Comparison of ENCODE assay signal across 19 mouse cellular contexts in genomic region chr16:8535411-8535810, GRCm38 (mm10). TPM values are rescaled to one million over a fixed set of nuclear protein-coding genes. Genes with fewer than 3 reads are reported as not detected.
DNase-seq lines count a peak whose midpoint lies in the region; ATAC-seq and TF ChIP-seq lines count a peak whose summit lies in the region.
"Had no signal": no experiment of that assay in that cellular context is flagged by ENCODE, and none has a peak within 500 bp of the region (broad histone marks: within the 10 kb centered on the region; RNA-seq: fewer than 3 reads in every experiment).

No protein-coding gene starts in this region.

- no peak for TF ChIP-seq POLR2A in kidney, adult 2 months (IDR thresholded peaks at IDR 0.05; ENCODE audit: low read depth, low read length)

- H3K9me3 ChIP-seq in midbrain, postnatal 0 days (ENCODE audit: low read length), result no peaks in the 10 kb centered on the region
- H3K9me3 ChIP-seq in midbrain, embryonic 16.5 days (replicated peaks; ENCODE audit: control insufficient read depth, low read length, poor library complexity, severe bottlenecking), result no peaks in the 10 kb centered on the region
- H3K9me3 ChIP-seq: forebrain, embryonic 13.5 days; limb, embryonic 13.5 days; midbrain, embryonic 13.5 days had no signal

- no peak for TF ChIP-seq CTCF in kidney, adult 2 months (conservative IDR thresholded peaks at IDR 0.05; ENCODE audit: insufficient read depth, insufficient read length, low read depth, low read length)
- TF ChIP-seq CTCF in midbrain, postnatal 0 days (IDR thresholded peaks at IDR 0.05), result no peak

- H3K9ac ChIP-seq in midbrain, postnatal 0 days (replicated peaks; ENCODE audit: low read length, poor library complexity, severe bottlenecking), result no peak overlapping the region
- H3K9ac ChIP-seq in midbrain, embryonic 16.5 days (ENCODE audit: low read depth, low read length), result no peak overlapping the region
- H3K9ac ChIP-seq: forebrain, embryonic 13.5 days; limb, embryonic 13.5 days; liver, embryonic 14.5 days; midbrain, embryonic 13.5 days had no signal

- H3K4me3 ChIP-seq in kidney, adult 2 months (ENCODE audit: insufficient read depth, low read depth, low read length), result no peak overlapping the region
- no peak overlapping the region for H3K4me3 ChIP-seq in midbrain, postnatal 0 days (ENCODE audit: low read depth, low read length)
- H3K4me3 ChIP-seq in midbrain, embryonic 16.5 days (ENCODE audit: low read depth, low read length), result no peak overlapping the region
- H3K4me3 ChIP-seq: forebrain, embryonic 13.5 days; limb, embryonic 13.5 days; midbrain, embryonic 13.5 days had no signal

- no peak for ATAC-seq in midbrain, postnatal 0 days (ENCODE audit: low FRiP score)
- ATAC-seq in midbrain, embryonic 16.5 days, result no peak
- ATAC-seq: forebrain, embryonic 13.5 days; midbrain, embryonic 13.5 days had no signal

- no peaks in the 10 kb centered on the region for H3K36me3 ChIP-seq in kidney, adult 2 months (ENCODE audit: control insufficient read depth, insufficient read depth, low read length)
- H3K36me3 ChIP-seq in midbrain, postnatal 0 days (ENCODE audit: insufficient read depth, low read length), result no peaks in the 10 kb centered on the region
- no peaks in the 10 kb centered on the region for H3K36me3 ChIP-seq in midbrain, embryonic 16.5 days (ENCODE audit: control insufficient read depth, insufficient read depth, low read length)

- H3K27ac ChIP-seq in kidney, adult 2 months (ENCODE audit: insufficient read depth, low read depth, low read length), result no peak overlapping the region
- 0 out of 2 replicates have a peak overlapping the region, but pooled peaks have one; percentile 32 for H3K27ac ChIP-seq in midbrain, postnatal 0 days (ENCODE audit: low read depth, low read length)
- no peak overlapping the region for H3K27ac ChIP-seq in midbrain, embryonic 16.5 days (ENCODE audit: low read length)
- H3K27ac ChIP-seq: forebrain, embryonic 13.5 days; limb, embryonic 13.5 days; liver, embryonic 14.5 days; midbrain, embryonic 13.5 days; stomach, postnatal 0 days had no signal

- H3K4me1 ChIP-seq in kidney, adult 2 months (ENCODE audit: control insufficient read depth, insufficient read depth, low read length), result no peaks in the 10 kb centered on the region
- H3K4me1 ChIP-seq in midbrain, postnatal 0 days (ENCODE audit: insufficient read depth, low read length), result peaks cover 15% of the 10 kb centered on the region
- peaks cover 19% of the 10 kb centered on the region for H3K4me1 ChIP-seq in midbrain, embryonic 16.5 days (ENCODE audit: control insufficient read depth, insufficient read depth, low read length)

- no peak overlapping the region for H3K4me2 ChIP-seq in midbrain, postnatal 0 days (ENCODE audit: low read depth, low read length, poor library complexity, severe bottlenecking)
- no peak overlapping the region for H3K4me2 ChIP-seq in midbrain, embryonic 16.5 days (ENCODE audit: low read length)
- H3K4me2 ChIP-seq: forebrain, embryonic 13.5 days; limb, embryonic 13.5 days; midbrain, embryonic 13.5 days had no signal

- DNase-seq in heart, adult 18-20 months, result peak; percentile 47 to 52
- no peak for DNase-seq in heart, postnatal 4 days
- DNase-seq in kidney, adult 2 months, result peak; percentile 60
- no peak for DNase-seq in kidney, adult 18-20 months
- DNase-seq in midbrain, postnatal 0 days (ENCODE audit: low spot score), result peak; percentile 67
- DNase-seq in layer of hippocampus, postnatal 14 days (ENCODE audit: low spot score in 2 of 2), result no peak
- DNase-seq: adrenal gland, postnatal 10 days; cerebellum, adult 18-20 months; cerebellum, postnatal 36 days; kidney, postnatal 10 days; layer of hippocampus, adult 9-11 months; lung, postnatal 14 days; thymus, postnatal 14 days had no signal

- no peaks in the 10 kb centered on the region for H3K27me3 ChIP-seq in kidney, adult 2 months (replicated peaks; ENCODE audit: control insufficient read depth, insufficient read depth, low read length)
- H3K27me3 ChIP-seq in midbrain, postnatal 0 days (ENCODE audit: insufficient read depth, low read length), result no peaks in the 10 kb centered on the region
- H3K27me3 ChIP-seq in midbrain, embryonic 16.5 days (ENCODE audit: control insufficient read depth, insufficient read depth, low read depth, low read length), result no peaks in the 10 kb centered on the region
- H3K27me3 ChIP-seq: limb, embryonic 13.5 days had no signal

- WGBS in kidney, adult 2 months, result 60% methylated on average over 6 of the region's 6 CpGs
- WGBS in midbrain, postnatal 0 days, result 66% methylated on average over 6 of the region's 6 CpGs
- 72% methylated on average over 6 of the region's 6 CpGs for WGBS in midbrain, embryonic 16.5 days

RNA-seq across cellular contexts. Expression of gene Abat, which starts 22.2 kb away (rescaled TPM):
- total RNA-seq in heart, adult 18-20 months (2021), result 10 to 100 TPM in 1 of 2 experiments, 1 to 10 TPM in 1; 9.8 to 10.2 TPM
- 1 to 10 TPM; 6.3 to 7.6 TPM for total RNA-seq in heart, postnatal 4 days (2021)
- polyA plus RNA-seq in kidney, adult 2 months (2012; rRNA removed), result 267 and 285 TPM in 2 replicates
- total RNA-seq in midbrain, postnatal 0 days (2014; rRNA removed), result 117 and 137 TPM in 2 replicates
- 89.4 and 92.7 TPM in 2 replicates for polyA plus RNA-seq in midbrain, postnatal 0 days (2015; fragmentation: Nextera tagmentation; extraction: Ambion mirVana)
- 71.8 and 76.8 TPM in 2 replicates for polyA plus RNA-seq in midbrain, embryonic 16.5 days (2015; fragmentation: Nextera tagmentation; extraction: Ambion mirVana)
- total RNA-seq in layer of hippocampus, postnatal 14 days (2021), result 100 to 1,000 TPM; 149 to 156 TPM

Comparison
In these comparisons a context has a peak if more than half of its experiments do, and no peak if none do; other contexts are left out.
1. DNase-seq: peak in heart, adult 18-20 months (2 of 2), kidney, adult 2 months (single experiment) and midbrain, postnatal 0 days (single experiment); none in heart, postnatal 4 days (single experiment), kidney, adult 18-20 months (single experiment) and layer of hippocampus, postnatal 14 days (0 of 2).
2. RNA of gene Abat, which starts 22.2 kb away (total RNA-seq): 149 to 156 TPM in layer of hippocampus, postnatal 14 days and 117 to 137 TPM in midbrain, postnatal 0 days; 9.8 to 10.2 TPM in heart, adult 18-20 months and 6.3 to 7.6 TPM in heart, postnatal 4 days; every median in the first group is over 10 times any median in the second.